Mouse (Mus musculus) lung, adult 2 months (tissue): ENCODE results near the gene Fgfr1op2.

Source experiments
- CTCF ChIP-seq: fragments of 200-500 bp; IDR thresholded peaks from 2 replicates; pipeline ENCODE4 v1.5.1; 2011; ENCODE audit warnings: mild to moderate bottlenecking, low read length, control low read depth; ENCODE audit not compliant: insufficient read depth
- POLR2A ChIP-seq: fragments of 200-500 bp; IDR thresholded peaks from 2 replicates; pipeline ENCODE4 v1.6.1; 2011; ENCODE audit warnings: low read depth, mild to moderate bottlenecking, control low read depth, low read length, borderline replicate concordance; ENCODE audit errors: extremely low read depth

GRCm38 (mm10) chr6:146612736-146613135 is 35.7 kb downstream of the Fgfr1op2 start:
- TF ChIP-seq POLR2A (no peak), CTCF (no peak)
